Mouse (Mus musculus) gastrocnemius, postnatal 10 days (tissue): ENCODE measurements at regions not wholly inside any gene's neighbourhood (a gene's known extent, or its start where the extent isn't known, plus 50 kb on each side); places are given as distances from the start of the nearest gene placed in this dataset.
A peak's percentile ranks its signal among the peaks of the same experiment; 100 is the strongest.
"Not testable (repeated sequence)": the region's sequence is repeated elsewhere in the genome, so short reads cannot be mapped to it uniquely, and the experiment has no call there.

ENCODE experiments used
- DNase-seq: peaks from one replicate; pipeline ENCODE4 v3.0.0; 2021; ENCODE audit warnings: mixed read lengths

DNA sequence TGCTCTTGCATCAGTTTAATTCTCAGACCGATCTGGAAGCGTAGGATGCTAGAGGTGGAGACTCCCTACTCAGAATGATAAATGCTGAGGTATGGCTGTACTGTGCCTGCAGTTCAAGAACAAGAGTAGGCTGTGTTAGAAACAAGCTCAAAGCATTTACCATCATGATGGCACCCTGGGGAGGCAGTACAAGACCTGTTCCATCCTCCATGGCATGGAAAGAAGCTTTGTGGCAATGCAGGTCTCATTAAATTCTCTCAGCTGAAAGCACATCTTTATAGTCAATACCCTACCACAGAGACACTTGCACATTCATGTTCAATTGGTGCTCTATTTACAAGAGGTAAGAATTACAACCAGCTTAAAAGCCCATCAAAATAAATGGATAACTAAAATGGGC lies 209.5 kb downstream of the Tbl1xr1 start:
- DNase-seq: no peak

- no peak for DNase-seq
Measured at GRCm38 (mm10) chr3:22293466-22293865, 217.0 kb downstream of the Tbl1xr1 start.

DNA sequence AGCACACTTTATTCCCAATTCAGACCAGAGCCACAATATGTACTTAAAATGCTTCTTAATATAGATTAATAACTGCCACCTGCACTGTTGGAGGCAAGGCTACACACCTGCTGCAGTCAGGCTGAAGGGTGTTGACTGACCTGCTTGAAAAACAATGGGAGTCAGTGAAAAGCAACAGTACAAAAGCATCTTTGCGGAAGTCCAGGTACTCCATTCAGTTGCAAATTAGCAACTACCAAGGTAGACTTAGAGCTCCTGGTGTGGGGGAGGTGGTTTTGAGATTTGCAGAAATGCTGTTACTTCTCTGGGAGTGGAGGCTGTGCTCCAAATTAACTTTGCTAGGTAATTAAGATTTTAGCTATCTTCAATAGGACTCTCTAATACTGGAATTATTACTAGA lies 217.6 kb downstream of the Tbl1xr1 start:
- not testable (repeated sequence) for DNase-seq

DNA sequence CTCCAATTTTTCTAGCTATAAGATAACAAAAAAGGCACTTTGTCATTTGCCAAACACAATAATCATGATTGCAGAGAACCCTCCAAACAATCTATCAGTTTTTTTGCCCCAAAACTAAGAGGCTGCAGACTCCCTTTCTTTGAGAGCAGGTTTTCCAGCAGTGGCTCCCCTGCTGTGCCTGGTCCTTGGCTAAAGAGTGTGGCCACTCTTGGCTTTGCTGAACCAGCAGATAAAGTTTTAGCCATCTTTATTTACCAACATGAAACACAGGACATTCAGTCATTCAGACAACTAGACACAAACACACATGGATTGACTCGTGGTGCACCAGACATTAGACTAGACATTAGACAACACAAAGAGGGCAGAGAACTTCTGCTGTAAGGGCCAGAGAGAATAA lies 220.5 kb downstream of the Tbl1xr1 start:
- not testable (repeated sequence) for DNase-seq

- not testable (repeated sequence) for DNase-seq
Measured at GRCm38 (mm10) chr3:22297831-22298230, 221.4 kb downstream of the Tbl1xr1 start.

- no peak for DNase-seq
Measured at GRCm38 (mm10) chr3:22300553-22300952, 224.1 kb downstream of the Tbl1xr1 start.

- DNase-seq: no peak
Measured at GRCm38 (mm10) chr3:22301991-22302517, 225.6 kb downstream of the Tbl1xr1 start.

DNA sequence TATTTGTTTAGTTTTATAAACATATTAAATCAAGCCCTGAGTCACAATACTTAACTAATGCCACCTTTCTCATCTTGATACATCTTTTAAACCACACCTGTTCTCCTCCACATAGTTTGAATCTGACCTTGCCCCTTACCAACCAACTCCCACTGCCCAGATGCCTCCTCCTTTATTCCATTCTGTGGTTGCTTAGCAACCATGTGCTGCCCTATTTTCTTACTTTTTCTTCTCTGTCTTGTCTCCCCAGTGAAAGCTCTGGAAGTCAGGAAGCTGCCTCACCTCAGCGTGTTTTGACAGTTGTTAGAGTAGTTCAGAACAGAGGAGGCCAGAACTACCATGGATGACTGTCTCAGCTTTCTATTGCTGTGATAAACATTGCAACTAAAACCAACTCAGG lies 227.7 kb downstream of the Tbl1xr1 start:
- DNase-seq: no peak

DNA sequence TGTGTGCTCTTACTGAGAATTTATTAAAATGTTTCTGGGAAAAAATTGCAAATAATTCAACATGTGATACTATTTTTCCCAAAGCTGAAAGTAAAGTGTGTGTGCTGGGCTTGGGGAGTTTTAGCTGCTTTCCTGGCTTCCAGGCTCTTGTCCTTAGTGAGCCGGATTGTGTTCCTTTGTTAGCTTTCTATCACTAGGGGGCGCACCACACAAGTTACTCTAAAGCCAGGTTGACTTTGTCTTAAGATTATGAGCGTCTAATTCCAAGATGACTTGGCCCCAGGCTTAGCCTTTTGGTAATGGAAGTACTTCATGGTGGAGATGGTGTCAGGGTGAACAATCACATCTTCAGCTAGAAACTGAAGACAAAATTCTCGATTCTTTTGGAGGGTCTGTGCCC lies 230.2 kb downstream of the Tbl1xr1 start:
- no peak for DNase-seq

DNA sequence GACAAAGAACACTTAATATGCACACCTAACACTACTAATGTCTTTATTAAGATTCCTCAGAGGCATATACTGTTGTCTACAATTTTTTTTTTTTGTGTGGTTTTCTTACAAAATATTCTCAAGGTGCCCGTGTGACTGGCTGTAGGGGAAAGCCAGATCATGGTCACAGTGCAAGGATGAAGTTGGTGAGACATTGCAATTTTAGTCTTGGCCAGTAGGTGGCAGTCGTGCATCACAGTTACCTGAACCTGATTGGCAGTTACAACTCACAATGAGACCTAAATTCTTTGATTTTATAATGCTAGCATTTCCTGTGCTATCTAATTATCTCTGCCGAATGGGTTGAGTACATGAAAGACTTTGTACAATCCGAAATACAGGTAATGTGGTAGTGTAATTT lies 232.5 kb downstream of the Tbl1xr1 start:
- DNase-seq: peak; percentile 60

- no peak for DNase-seq
Measured at GRCm38 (mm10) chr3:22316466-22317185, 240.2 kb downstream of the Tbl1xr1 start.

DNA sequence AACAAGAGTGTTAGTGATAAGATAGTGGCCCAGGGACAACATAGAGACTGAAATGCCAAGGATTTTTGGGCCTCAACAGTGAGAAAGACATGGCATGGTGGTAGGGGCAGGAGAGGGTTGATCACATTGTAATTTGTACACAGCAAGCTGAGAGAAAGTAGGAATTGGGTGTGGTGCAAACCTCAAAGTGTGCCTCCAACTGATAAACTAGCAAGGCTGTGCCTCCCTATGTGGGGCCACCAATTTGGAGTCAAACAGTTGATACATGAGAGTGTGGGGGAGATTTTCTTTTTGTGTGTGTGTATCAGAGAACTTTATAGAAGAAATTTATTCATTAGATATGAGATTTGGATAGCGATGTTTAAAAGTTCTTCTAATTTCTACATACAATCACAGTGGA lies 244.0 kb downstream of the Tbl1xr1 start:
- DNase-seq: not testable (repeated sequence)

DNA sequence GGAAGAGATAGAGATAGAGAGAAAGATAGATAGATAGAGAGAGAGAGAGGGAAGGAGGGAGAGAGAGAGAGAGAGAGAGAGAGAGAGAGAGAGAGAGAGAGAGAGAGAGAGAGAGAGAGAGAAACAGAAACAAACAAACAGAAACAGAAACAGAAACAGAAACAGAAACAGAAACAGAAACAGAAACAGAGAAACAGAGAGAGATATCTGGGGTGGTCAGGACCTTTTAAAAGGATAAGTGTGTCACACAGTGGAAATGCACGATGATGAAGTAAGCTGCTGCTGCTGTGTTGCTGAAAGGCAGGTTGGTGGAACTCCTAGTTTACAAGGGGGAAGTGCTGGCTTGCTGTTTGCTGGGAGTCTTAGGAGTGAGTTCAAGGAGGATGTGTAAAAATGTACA lies 254.8 kb downstream of the Tbl1xr1 start:
- DNase-seq: no peak
